Mouse (Mus musculus) CH12.LX (cell line): ENCODE measurements around the gene Fat2.

Source experiments
- IRF4 ChIP-seq: IDR thresholded peaks from 2 replicates; pipeline ENCODE4 v1.6.1; 2014; ENCODE audit warnings: low read depth, mild to moderate bottlenecking, inconsistent platforms, low read length, improper control_type of control experiment
- POLR2A ChIP-seq: IDR thresholded peaks from 2 replicates; pipeline ENCODE4 v1.6.1; 2011; ENCODE audit warnings: low read depth, mild to moderate bottlenecking, improper control_type of control experiment, low read length
- SIN3A ChIP-seq: IDR thresholded peaks from 2 replicates; pipeline ENCODE4 v1.6.1; 2012; ENCODE audit warnings: low read length, improper control_type of control experiment, inconsistent platforms

- TF ChIP-seq IRF4 (no peak), POLR2A (no peak), SIN3A (no peak)
Observed at GRCm38 (mm10) chr11:55264318-55264717, 72.0 kb downstream of the Fat2 start.
